Mouse (Mus musculus): ENCODE results near the gene Rrm2.

Gene Rrm2

GRCm38 (mm10) chr12:24705502-24706263 lies 2.4 kb upstream of the Rrm2 start:
- CTCF ChIA-PET, result no interaction called here

GRCm38 (mm10) chr12:24706764-24707479 lies 1.1 kb upstream of the Rrm2 start:
- CTCF ChIA-PET, result no interaction called here

DNA sequence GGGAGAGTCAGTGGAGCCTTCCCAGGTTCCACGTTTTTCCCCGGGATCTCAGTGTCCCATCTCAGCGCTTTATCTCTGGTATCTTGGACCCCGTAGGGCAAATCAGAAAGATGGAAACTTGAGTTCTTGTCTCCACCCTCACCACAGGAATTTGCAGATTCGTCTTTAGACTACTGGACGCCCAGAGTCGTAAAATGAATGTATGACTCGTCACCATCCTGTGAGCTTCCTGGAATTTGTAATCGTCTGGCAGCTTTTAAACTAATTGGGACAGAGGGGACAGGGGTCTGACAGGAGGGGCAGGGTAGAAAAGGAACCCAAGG lies 600 bp upstream of the Rrm2 start:
- CTCF ChIA-PET, result interaction anchor here (0.6 kb wide), 1 partner anchor 204 kb away, joined by 3 read pairs; no protein-coding TSS in a partner anchor

DNA sequence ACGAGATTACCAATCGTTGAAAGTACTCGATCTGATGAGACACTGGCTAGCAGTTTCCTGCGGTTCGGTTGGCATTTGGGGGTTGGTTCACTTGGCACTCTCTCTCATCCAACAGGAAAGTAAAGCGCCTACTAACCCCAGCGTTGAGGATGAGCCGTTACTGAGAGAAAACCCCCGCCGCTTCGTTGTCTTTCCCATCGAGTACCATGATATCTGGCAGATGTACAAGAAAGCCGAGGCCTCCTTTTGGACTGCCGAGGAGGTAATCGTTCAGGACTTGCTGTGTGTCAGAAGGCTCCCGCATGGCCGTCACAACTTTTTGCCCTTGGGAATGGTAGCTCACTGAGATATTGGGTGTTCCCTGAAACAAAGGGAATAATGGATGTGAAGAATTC lies 780 bp downstream of the Rrm2 start:
- CTCF ChIA-PET, result interaction anchor here (0.6 to 1.4 kb wide), 3 partner anchors 8 to 41 kb away, joined by 3 to 4 read pairs (median 4); no protein-coding TSS in a partner anchor

DNA sequence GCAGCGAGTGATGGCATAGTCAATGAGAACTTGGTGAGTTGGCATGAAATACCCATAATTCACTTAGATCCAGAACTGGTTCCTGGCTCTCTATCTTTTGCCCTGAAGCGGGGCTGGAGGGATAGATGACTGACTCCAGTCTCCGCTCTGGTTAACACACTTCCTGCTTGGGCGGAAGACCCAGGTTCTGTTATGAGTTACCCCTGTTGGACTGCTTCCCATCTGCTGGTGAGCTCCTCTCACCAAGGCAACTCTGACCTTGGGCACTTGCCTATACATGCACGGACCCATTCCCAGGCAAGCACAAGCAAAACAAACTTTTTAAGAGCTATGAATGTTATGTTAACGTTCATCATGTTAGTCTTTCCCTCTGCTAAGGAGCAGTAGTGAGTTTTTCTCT lies 1.4 kb downstream of the Rrm2 start:
- CTCF ChIA-PET, result interaction anchor here (0.6 to 1.4 kb wide), 2 partner anchors 13 to 40 kb away, joined by 4 read pairs; no protein-coding TSS in a partner anchor

DNA sequence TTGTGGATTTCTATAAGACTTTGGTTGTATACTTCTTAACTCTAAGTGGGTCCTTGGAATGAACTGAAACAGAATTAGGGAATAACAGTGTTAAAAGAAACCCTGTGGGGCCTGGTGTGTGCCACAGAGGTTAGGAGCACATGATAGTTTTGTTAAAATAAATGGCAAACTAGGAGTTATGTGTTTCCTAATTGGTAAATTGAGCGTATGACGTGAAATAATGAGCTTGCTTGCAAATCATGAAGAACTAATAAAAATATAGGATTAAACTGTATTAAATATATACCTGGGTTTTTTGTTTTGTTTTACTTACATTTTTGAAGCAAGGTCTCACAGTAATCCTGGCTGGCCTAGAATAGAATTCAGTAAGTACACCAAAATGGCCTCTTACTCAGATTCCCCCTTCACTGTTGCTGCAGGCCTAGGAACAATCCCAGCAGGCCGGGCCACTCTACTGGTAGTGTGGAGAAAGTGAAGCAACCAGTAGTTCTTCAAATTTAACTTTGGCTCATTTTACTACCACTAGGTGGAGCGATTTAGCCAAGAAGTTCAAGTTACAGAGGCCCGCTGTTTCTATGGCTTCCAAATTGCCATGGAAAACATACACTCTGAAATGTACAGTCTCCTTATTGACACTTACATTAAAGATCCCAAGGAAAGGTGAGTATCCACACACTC lies 1.9 kb downstream of the Rrm2 start:
- CTCF ChIA-PET, result interaction anchor here (1.4 kb wide), 1 partner anchor 13 kb away, joined by 4 read pairs; no protein-coding TSS in a partner anchor

DNA sequence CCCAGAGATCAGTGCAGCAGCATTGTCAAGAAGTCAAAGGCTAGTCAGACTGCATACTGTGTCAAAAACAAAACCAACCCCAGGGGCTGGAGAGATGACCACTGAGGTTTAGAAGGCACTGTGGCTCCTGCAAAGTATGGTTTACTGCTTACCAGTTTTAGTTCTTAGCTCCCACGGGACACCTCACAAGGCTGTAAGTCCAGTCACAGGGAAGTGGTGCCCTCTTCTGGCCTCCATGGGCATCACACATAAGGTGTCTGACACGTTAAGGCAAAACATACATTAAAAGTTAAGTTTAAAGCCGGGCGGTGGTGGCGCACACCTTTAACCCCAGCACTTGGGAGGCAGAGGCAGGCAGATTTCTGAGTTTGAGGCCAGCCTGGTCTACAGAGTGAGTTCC lies 2.6 kb downstream of the Rrm2 start:
- CTCF ChIA-PET, result interaction anchor here (1.1 kb wide), 1 partner anchor 238 kb away, joined by 3 read pairs; no protein-coding TSS in a partner anchor

- CTCF ChIA-PET, result no interaction called here
Observed at GRCm38 (mm10) chr12:24712396-24712795, 4.4 kb downstream of the Rrm2 start.

DNA sequence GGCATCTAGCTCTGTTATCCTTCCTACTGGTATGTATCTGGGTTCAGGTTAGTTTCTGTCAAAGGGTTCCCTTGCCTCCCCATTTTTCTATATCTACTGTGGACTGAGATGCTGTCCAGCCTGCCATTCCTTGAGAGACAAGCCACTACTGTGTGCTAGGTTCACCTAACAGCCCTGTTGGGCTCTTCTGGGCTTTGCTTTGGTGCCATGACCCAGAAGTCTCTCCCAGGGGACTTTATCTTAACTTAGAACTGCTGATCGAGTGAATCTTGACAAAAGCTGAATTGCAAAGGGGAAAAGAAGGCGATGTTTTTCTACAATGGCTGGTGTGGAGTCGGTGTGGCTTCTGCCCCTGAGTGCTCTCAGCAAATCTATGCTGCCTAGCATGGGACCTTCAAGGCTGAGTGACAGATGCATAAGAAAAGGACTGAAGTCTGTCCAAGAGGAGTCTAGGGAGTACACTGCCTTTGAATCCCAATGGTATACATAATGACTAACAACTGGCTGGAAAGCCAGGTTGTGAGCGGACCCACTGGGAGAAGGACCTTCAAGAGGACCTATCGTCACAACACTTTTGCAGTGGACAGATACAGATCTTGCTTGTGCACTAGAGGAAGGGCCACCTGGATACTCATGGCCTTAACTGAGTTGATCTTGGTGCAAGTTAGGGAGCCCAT lies 6.7 kb downstream of the Rrm2 start:
- CTCF ChIA-PET, result no interaction called here

GRCm38 (mm10) chr12:24715268-24715896 lies 7.3 kb downstream of the Rrm2 start:
- CTCF ChIA-PET, result no interaction called here

GRCm38 (mm10) chr12:24716721-24717301 lies 8.8 kb downstream of the Rrm2 start:
- CTCF ChIA-PET, result interaction anchor here (0.5 to 1.1 kb wide), 2 partner anchors 9 to 295 kb away, joined by 3 to 8 read pairs; partner anchors contain the start of gene Rrm2

- CTCF ChIA-PET, result interaction anchor here (0.6 kb wide), 1 partner anchor 1572 kb away, joined by 3 read pairs; no protein-coding TSS in a partner anchor
Observed at GRCm38 (mm10) chr12:24723434-24723833, 15.4 kb downstream of the Rrm2 start.

GRCm38 (mm10) chr12:24723859-24724258 lies 15.8 kb downstream of the Rrm2 start:
- CTCF ChIA-PET, result interaction anchor here (0.6 kb wide), 1 partner anchor 1572 kb away, joined by 3 read pairs; no protein-coding TSS in a partner anchor

DNA sequence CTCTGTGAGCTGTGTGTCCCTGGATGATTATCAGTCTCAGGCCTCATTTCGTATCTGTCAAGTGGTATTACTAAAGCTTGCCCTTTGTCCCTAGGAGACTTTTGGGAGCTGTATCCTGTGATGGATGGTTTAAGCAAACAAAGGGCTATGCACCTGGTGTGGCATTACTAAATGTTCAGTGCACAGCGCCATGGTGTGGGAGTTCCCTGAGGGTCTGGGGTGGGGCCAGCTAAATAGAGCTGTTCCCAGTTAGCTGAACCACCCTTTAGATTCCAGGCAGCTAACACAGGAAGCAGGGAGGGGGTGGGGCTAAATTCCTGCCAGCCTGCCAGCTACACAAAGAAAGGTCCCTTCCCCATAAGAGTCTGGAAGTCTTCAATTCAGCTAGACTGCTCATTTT lies 16.3 kb downstream of the Rrm2 start:
- CTCF ChIA-PET, result no interaction called here

GRCm38 (mm10) chr12:24734828-24735394 lies 26.9 kb downstream of the Rrm2 start:
- CTCF ChIA-PET, result interaction anchor here (0.7 kb wide), 1 partner anchor 15 kb away, joined by 12 read pairs; no protein-coding TSS in a partner anchor

- CTCF ChIA-PET, result no interaction called here
Observed at GRCm38 (mm10) chr12:24736956-24737355, 28.9 kb downstream of the Rrm2 start.

DNA sequence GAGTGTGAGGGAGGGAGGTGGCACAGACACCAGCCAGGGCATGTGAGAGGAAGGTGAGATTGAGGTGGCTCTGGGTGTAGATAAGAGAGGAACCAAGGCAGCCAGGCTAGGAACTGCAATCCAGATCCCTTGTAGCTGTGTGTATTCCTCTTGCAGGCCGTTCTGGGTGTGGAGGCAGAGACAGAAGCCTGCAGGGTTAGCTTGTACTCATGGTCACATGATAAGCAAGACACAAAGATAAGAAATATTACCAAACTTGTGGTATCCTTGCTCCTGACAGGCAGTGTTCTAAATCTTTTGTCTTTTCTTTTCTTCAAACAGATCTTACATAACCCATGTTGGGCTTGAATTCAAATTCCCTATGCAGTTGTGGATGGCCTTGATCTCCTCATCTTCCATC lies 31.9 kb downstream of the Rrm2 start:
- CTCF ChIA-PET, result no interaction called here

- CTCF ChIA-PET, result interaction anchor here (0.6 to 0.7 kb wide), 2 partner anchors 23 to 85 kb away, joined by 6 read pairs; no protein-coding TSS in a partner anchor
Observed at GRCm38 (mm10) chr12:24741535-24741934, 33.5 kb downstream of the Rrm2 start.

DNA sequence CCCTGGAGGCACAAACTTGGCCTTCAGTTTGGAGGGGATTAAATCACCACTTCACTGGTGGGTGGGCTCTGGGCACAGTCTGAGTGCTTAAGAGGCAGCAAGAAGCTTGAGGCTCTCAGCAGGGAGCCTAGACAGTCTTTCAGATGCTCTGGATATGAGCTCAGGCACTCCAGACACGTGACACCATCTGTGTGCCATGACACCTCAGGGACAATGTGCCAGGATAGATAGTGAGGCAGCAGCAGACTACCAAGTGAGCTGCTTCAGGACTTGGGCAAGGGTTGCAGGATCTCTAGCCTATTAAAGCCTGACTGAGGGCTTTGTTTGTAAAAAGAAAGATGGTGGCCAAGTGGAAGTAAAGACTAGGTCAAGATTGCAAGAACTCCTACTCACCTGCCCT lies 36.3 kb downstream of the Rrm2 start:
- CTCF ChIA-PET, result no interaction called here

- CTCF ChIA-PET, result no interaction called here
Observed at GRCm38 (mm10) chr12:24746579-24747296, 38.7 kb downstream of the Rrm2 start.
